Mouse (Mus musculus) regulatory T cell (primary cell): Measurements from ENCODE around the gene Lrp1.

Source experiments
- in situ Hi-C: fragments of 300-600 bp; cut with MboI, MseI; formaldehyde crosslinking; loops from one replicate; pipeline ENCODE4 v1.15.1; 2025; ENCODE audit warnings: high pct_unique_total_duplicates

Gene Lrp1

GRCm38 (mm10) chr10:127509837-127510701 is 110.9 kb downstream of the Lrp1 start:
- in situ Hi-C loops, result loop anchor here (5.0 kb wide), 1 partner anchor 32 kb away; no protein-coding TSS in a partner anchor

GRCm38 (mm10) chr10:127509051-127509836 is 111.7 kb downstream of the Lrp1 start:
- in situ Hi-C loops, result loop anchor here (5.0 kb wide), 1 partner anchor 33 kb away; no protein-coding TSS in a partner anchor

- in situ Hi-C loops, result loop anchor here (5.0 kb wide), 1 partner anchor 34 kb away; no protein-coding TSS in a partner anchor
Observed at GRCm38 (mm10) chr10:127508239-127508638, 112.7 kb downstream of the Lrp1 start.

GRCm38 (mm10) chr10:127500894-127501893 is 119.8 kb downstream of the Lrp1 start, which contains the start of gene Stac3:
TSS of gene Stac3 (plus strand) at chr10:127501686.
- in situ Hi-C loops, result no loop called here

GRCm38 (mm10) chr10:127500042-127500441 is 120.9 kb downstream of the Lrp1 start:
- in situ Hi-C loops, result no loop called here

- in situ Hi-C loops, result no loop called here
Observed at GRCm38 (mm10) chr10:127499516-127499915, 121.4 kb downstream of the Lrp1 start.

- in situ Hi-C loops, result no loop called here
Observed at GRCm38 (mm10) chr10:127496156-127496555, 124.8 kb downstream of the Lrp1 start.

GRCm38 (mm10) chr10:127492118-127492517 is 128.8 kb downstream of the Lrp1 start:
- in situ Hi-C loops, result no loop called here

- in situ Hi-C loops, result no loop called here
Observed at GRCm38 (mm10) chr10:127491128-127491512, 129.8 kb downstream of the Lrp1 start.

- in situ Hi-C loops, result no loop called here
Observed at GRCm38 (mm10) chr10:127490160-127491127, 130.5 kb downstream of the Lrp1 start.

- in situ Hi-C loops, result no loop called here
Observed at GRCm38 (mm10) chr10:127488856-127489255, 132.1 kb downstream of the Lrp1 start.
